In the genomic region with DNA sequence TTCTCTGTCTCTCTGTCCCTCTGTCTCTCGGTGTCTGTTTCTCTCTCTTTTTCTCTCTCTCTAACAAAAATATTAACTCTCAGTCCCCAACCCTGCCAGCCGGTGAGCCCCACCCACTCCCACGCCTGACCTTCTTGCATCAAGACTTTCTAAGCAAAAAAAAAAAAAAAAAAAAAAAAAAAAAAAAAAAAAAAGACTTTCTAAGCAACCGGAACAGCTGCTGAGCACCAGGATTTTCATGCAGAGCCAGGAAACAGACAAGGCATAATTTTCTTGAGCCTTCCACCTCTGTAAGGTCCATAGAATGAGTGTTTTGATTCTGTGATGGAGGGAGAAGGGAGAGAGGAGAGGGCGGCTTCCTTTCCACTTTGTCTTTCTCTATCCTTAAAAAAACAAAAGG, we compare ENCODE assay signal across 12 mouse cellular contexts.
DNase-seq lines count a peak whose midpoint lies in the region; ATAC-seq lines count a peak whose summit lies in the region.
"Had no signal": no experiment of that assay in that cellular context is flagged by ENCODE, and none has a peak within 500 bp of the region (broad histone marks: within the 10 kb centered on the region; RNA-seq: fewer than 3 reads in every experiment).

No protein-coding gene starts in this region.

- no peak overlapping the region for H3K4me3 ChIP-seq in heart, embryonic 10.5 days
- H3K4me3 ChIP-seq in embryonic facial prominence, embryonic 14.5 days (ENCODE audit: low read depth, low read length), result no peak overlapping the region
- H3K4me3 ChIP-seq in macrophage (ENCODE audit: inconsistent target), result no peak overlapping the region
- H3K4me3 ChIP-seq: heart, adult 2 months; neural tube, embryonic 13.5 days had no signal

- no peaks in the 10 kb centered on the region for H3K36me3 ChIP-seq in heart, embryonic 10.5 days
- H3K36me3 ChIP-seq in embryonic facial prominence, embryonic 14.5 days (ENCODE audit: control insufficient read depth, insufficient read depth, low read length), result no peaks in the 10 kb centered on the region
- no peaks in the 10 kb centered on the region for H3K36me3 ChIP-seq in macrophage (ENCODE audit: inconsistent target)
- H3K36me3 ChIP-seq: neural tube, embryonic 13.5 days had no signal

- DNase-seq in heart, embryonic 10.5 days (ENCODE audit: low spot score), result no peak
- DNase-seq in heart, adult 18-20 months, result no peak
- peak; percentile 5 for DNase-seq in right cerebral cortex, postnatal 14 days
- DNase-seq in right cerebral cortex, postnatal 36 days (ENCODE audit: low spot score in 2 of 2), result no peak
- peak; percentile 64 for DNase-seq in embryonic facial prominence, embryonic 14.5 days (ENCODE audit: low spot score)
- no peak for DNase-seq in frontal cortex, postnatal 25 days (ENCODE audit: low spot score in 2 of 2)
- DNase-seq in cerebellum, postnatal 36 days, result no peak
- DNase-seq: cerebellum, adult 11 months; thymus, postnatal 4 days had no signal

- H3K27me3 ChIP-seq in heart, embryonic 10.5 days (ENCODE audit: insufficient read depth, poor library complexity, severe bottlenecking), result no peaks in the 10 kb centered on the region
- H3K27me3 ChIP-seq in embryonic facial prominence, embryonic 14.5 days (replicated peaks; ENCODE audit: control insufficient read depth, insufficient read depth, low read length), result no peaks in the 10 kb centered on the region
- H3K27me3 ChIP-seq: neural tube, embryonic 13.5 days had no signal

- H3K27ac ChIP-seq in heart, embryonic 10.5 days, result 0 out of 2 replicates have a peak overlapping the region, but pooled peaks have one; percentile 29
- peak overlapping the region; percentile 76 for H3K27ac ChIP-seq in embryonic facial prominence, embryonic 14.5 days (replicated peaks; ENCODE audit: low read depth, low read length)
- peak overlapping the region; percentile 21 for H3K27ac ChIP-seq in macrophage
- H3K27ac ChIP-seq: heart, adult 2 months; neural tube, embryonic 13.5 days had no signal

- no peaks in the 10 kb centered on the region for H3K9me3 ChIP-seq in heart, embryonic 10.5 days
- H3K9me3 ChIP-seq in embryonic facial prominence, embryonic 14.5 days (ENCODE audit: control insufficient read depth, low read length), result no peaks in the 10 kb centered on the region
- H3K9me3 ChIP-seq: neural tube, embryonic 13.5 days had no signal

- H3K9ac ChIP-seq in embryonic facial prominence, embryonic 14.5 days (ENCODE audit: low read depth, low read length), result no peak overlapping the region
- H3K9ac ChIP-seq: neural tube, embryonic 13.5 days had no signal

- peaks cover 25% of the 10 kb centered on the region for H3K4me1 ChIP-seq in heart, embryonic 10.5 days
- H3K4me1 ChIP-seq in embryonic facial prominence, embryonic 14.5 days (ENCODE audit: control insufficient read depth, insufficient read depth, low read length), result peaks cover 30% of the 10 kb centered on the region

- 0 out of 2 replicates have a peak overlapping the region, but pooled peaks have one; percentile 6 for H3K4me2 ChIP-seq in embryonic facial prominence, embryonic 14.5 days (ENCODE audit: low read depth, low read length)
- H3K4me2 ChIP-seq: neural tube, embryonic 13.5 days had no signal

- H3K79me2 ChIP-seq in macrophage (ENCODE audit: inconsistent target), result no peaks in the 10 kb centered on the region

- WGBS in heart, embryonic 10.5 days, result 43% methylated on average over 5 of the region's 5 CpGs
- 19% methylated on average over 5 of the region's 5 CpGs for WGBS in embryonic facial prominence, embryonic 14.5 days
- 53% methylated on average over 3 of the region's 5 CpGs for WGBS in macrophage (ENCODE audit: missing documents)

- peak; percentile 32; the same call in 1 of the 2 replicates for ATAC-seq in embryonic facial prominence, embryonic 14.5 days (ENCODE audit: low read depth)

Comparison
In these comparisons a context has a peak if more than half of its experiments do, and no peak if none do; other contexts are left out.
1. DNase-seq: peak in right cerebral cortex, postnatal 14 days (single experiment) and embryonic facial prominence, embryonic 14.5 days (single experiment); none in heart, embryonic 10.5 days (single experiment), heart, adult 18-20 months (0 of 2), right cerebral cortex, postnatal 36 days (0 of 2), frontal cortex, postnatal 25 days (0 of 2) and cerebellum, postnatal 36 days (0 of 2).
2. H3K27ac ChIP-seq: peak in every context shown above with its lines; median percentile 76 in embryonic facial prominence, embryonic 14.5 days; 29 in heart, embryonic 10.5 days; 21 in macrophage.